8 mouse cellular contexts compared by ENCODE assay signal in the genomic region with DNA sequence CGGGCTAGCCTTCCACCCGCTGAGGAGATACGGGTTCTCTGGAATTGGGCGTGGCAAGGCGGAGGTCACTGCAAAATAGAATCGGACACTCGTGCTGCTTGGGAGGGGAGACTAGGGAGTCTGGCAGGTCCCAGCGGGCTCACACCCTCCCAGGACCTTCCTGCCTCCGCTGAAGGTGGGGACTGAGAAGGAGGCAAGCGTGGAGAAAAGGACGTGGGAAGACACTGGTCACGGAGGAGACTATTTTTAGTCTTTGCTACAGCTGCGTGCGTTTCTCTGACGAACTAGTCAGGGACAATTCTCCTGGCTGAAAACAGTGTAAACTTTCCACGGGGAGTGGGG.
DNase-seq lines count a peak whose midpoint lies in the region; ATAC-seq and TF ChIP-seq lines count a peak whose summit lies in the region.

No protein-coding gene starts in this region.

- H3K4me1 ChIP-seq in heart, adult 2 months (ENCODE audit: control insufficient read depth, insufficient read depth, low read length), result peaks cover 3% of the 10 kb centered on the region
- peaks cover 5% of the 10 kb centered on the region for H3K4me1 ChIP-seq in testis, adult 2 months (ENCODE audit: control insufficient read depth, insufficient read depth, low read length)
- no peaks in the 10 kb centered on the region for H3K4me1 ChIP-seq in limb, embryonic 14.5 days (ENCODE audit: control insufficient read depth, insufficient read depth, low read length)
- no peaks in the 10 kb centered on the region for H3K4me1 ChIP-seq in stomach, embryonic 16.5 days (ENCODE audit: control insufficient read depth, insufficient read depth, low read length)

- no peak for TF ChIP-seq CTCF in heart, adult 2 months (IDR thresholded peaks at IDR 0.05)
- TF ChIP-seq CTCF in testis, adult 2 months (IDR thresholded peaks at IDR 0.05; ENCODE audit: control insufficient read depth, insufficient read depth, insufficient replicate concordance, low read depth, low read length), result no peak

- H3K4me3 ChIP-seq in heart, adult 2 months, result peak overlapping the region; percentile 40
- peak overlapping the region; percentile 51 for H3K4me3 ChIP-seq in testis, adult 2 months (ENCODE audit: control insufficient read depth, low read depth, low read length)
- peak overlapping the region; percentile 30 for H3K4me3 ChIP-seq in limb, embryonic 14.5 days (replicated peaks; ENCODE audit: low read length)
- peak overlapping the region; percentile 45 for H3K4me3 ChIP-seq in stomach, embryonic 16.5 days (replicated peaks; ENCODE audit: low read length)

- peak overlapping the region; percentile 58 for H3K4me2 ChIP-seq in limb, embryonic 14.5 days (replicated peaks; ENCODE audit: low read depth, low read length, severe bottlenecking)
- H3K4me2 ChIP-seq in stomach, embryonic 16.5 days (ENCODE audit: low read depth, low read length), result peak overlapping the region; percentile 60

- peak overlapping the region; percentile 41 for H3K9ac ChIP-seq in heart, adult 2 months (ENCODE audit: low read depth, low read length)
- 0 out of 2 replicates have a peak overlapping the region, but pooled peaks have one; percentile 40 for H3K9ac ChIP-seq in limb, embryonic 14.5 days (ENCODE audit: low read depth, low read length, severe bottlenecking)
- H3K9ac ChIP-seq in stomach, embryonic 16.5 days (ENCODE audit: low read length), result peak overlapping the region; percentile 60

- H3K79me2 ChIP-seq in heart, adult 2 months (replicated peaks; ENCODE audit: control insufficient read depth, insufficient read depth, low read length), result no peaks in the 10 kb centered on the region

- no peak for DNase-seq in heart, adult 2 months
- DNase-seq in heart, postnatal 10 days, result no peak
- no peak for DNase-seq in testis, postnatal 14 days (ENCODE audit: low spot score)
- no peak for DNase-seq in limb, embryonic 14.5 days (ENCODE audit: low spot score)
- DNase-seq in B cell, adult 2 months, result no peak
- DNase-seq in urinary bladder, postnatal 4 days (ENCODE audit: low spot score in 2 of 2), result no peak

- no peaks in the 10 kb centered on the region for H3K36me3 ChIP-seq in heart, adult 2 months (ENCODE audit: control insufficient read depth, insufficient read depth, low read length)
- H3K36me3 ChIP-seq in testis, adult 2 months (ENCODE audit: control insufficient read depth, insufficient read depth, low read length), result no peaks in the 10 kb centered on the region
- H3K36me3 ChIP-seq in limb, embryonic 14.5 days (ENCODE audit: control insufficient read depth, insufficient read depth, low read length), result no peaks in the 10 kb centered on the region
- no peaks in the 10 kb centered on the region for H3K36me3 ChIP-seq in stomach, embryonic 16.5 days (ENCODE audit: control insufficient read depth, insufficient read depth, low read length)

- no peaks in the 10 kb centered on the region for H3K9me3 ChIP-seq in limb, embryonic 14.5 days (ENCODE audit: control insufficient read depth, low read length)
- H3K9me3 ChIP-seq in stomach, embryonic 16.5 days (replicated peaks; ENCODE audit: control insufficient read depth, low read length), result no peaks in the 10 kb centered on the region

- TF ChIP-seq EP300 in heart, adult 2 months (IDR thresholded peaks at IDR 0.05; ENCODE audit: insufficient read depth, low read depth, low read length), result no peak

- peak overlapping the region; percentile 50 for H3K27ac ChIP-seq in heart, adult 2 months
- H3K27ac ChIP-seq in testis, adult 2 months (ENCODE audit: control insufficient read depth, insufficient read depth, low read depth, low read length), result no peak overlapping the region; the same call in 1 of the 2 replicates
- no peak overlapping the region for H3K27ac ChIP-seq in limb, embryonic 14.5 days (replicated peaks; ENCODE audit: low read depth, low read length)
- no peak overlapping the region for H3K27ac ChIP-seq in stomach, embryonic 16.5 days (ENCODE audit: low read length)

- 8% methylated on average over 16 of the region's 16 CpGs for WGBS in heart, adult 2 months
- WGBS in limb, embryonic 14.5 days, result 14% methylated on average over 16 of the region's 16 CpGs
- WGBS in stomach, embryonic 16.5 days, result 2% methylated on average over 16 of the region's 16 CpGs

- TF ChIP-seq POLR2A in heart, adult 2 months (IDR thresholded peaks at IDR 0.05; ENCODE audit: insufficient read depth, low read depth, low read length), result no peak
- no peak for TF ChIP-seq POLR2A in testis, adult 2 months (IDR thresholded peaks at IDR 0.05; ENCODE audit: control insufficient read depth, low read depth, low read length)
- no peak for TF ChIP-seq POLR2A in limb, embryonic 14.5 days (IDR thresholded peaks at IDR 0.05; ENCODE audit: borderline replicate concordance, extremely low read depth, insufficient read depth, insufficient read length)

- no peak for ATAC-seq in limb, embryonic 14.5 days (ENCODE audit: low FRiP score, low read depth)
- peak; percentile 56; the same call in 1 of the 2 replicates for ATAC-seq in stomach, embryonic 16.5 days (ENCODE audit: insufficient read depth, low FRiP score)

- intact Hi-C loops in heart, adult 2 months (cut with DNase I), result loop anchor here (1.0 to 10.0 kb wide), 3 partner anchors 92 to 620 kb away; partner anchors contain the start of gene Bcor
- intact Hi-C loops in heart, postnatal 10 days (cut with DNase I), result loop anchor here (1.0 to 10.0 kb wide), 4 partner anchors 92 to 620 kb away; partner anchors contain the start of gene Bcor

- no peaks in the 10 kb centered on the region for H3K27me3 ChIP-seq in heart, adult 2 months (ENCODE audit: control insufficient read depth, insufficient read depth, low read length)
- no peaks in the 10 kb centered on the region for H3K27me3 ChIP-seq in testis, adult 2 months (ENCODE audit: control insufficient read depth, insufficient read depth, low read length)
- H3K27me3 ChIP-seq in limb, embryonic 14.5 days (ENCODE audit: control insufficient read depth, insufficient read depth, low read length), result no peaks in the 10 kb centered on the region
- H3K27me3 ChIP-seq in stomach, embryonic 16.5 days (ENCODE audit: control insufficient read depth, insufficient read depth, low read length), result peaks cover 3% of the 10 kb centered on the region; the same call in 1 of the 2 replicates
